Mouse (Mus musculus) thymus, postnatal 14 days (tissue): ENCODE measurements around the gene Uqcrc1.

Experiments used
- DNase-seq: peaks from one replicate; pipeline ENCODE4 v3.0.0; 2021

Gene Uqcrc1

DNA sequence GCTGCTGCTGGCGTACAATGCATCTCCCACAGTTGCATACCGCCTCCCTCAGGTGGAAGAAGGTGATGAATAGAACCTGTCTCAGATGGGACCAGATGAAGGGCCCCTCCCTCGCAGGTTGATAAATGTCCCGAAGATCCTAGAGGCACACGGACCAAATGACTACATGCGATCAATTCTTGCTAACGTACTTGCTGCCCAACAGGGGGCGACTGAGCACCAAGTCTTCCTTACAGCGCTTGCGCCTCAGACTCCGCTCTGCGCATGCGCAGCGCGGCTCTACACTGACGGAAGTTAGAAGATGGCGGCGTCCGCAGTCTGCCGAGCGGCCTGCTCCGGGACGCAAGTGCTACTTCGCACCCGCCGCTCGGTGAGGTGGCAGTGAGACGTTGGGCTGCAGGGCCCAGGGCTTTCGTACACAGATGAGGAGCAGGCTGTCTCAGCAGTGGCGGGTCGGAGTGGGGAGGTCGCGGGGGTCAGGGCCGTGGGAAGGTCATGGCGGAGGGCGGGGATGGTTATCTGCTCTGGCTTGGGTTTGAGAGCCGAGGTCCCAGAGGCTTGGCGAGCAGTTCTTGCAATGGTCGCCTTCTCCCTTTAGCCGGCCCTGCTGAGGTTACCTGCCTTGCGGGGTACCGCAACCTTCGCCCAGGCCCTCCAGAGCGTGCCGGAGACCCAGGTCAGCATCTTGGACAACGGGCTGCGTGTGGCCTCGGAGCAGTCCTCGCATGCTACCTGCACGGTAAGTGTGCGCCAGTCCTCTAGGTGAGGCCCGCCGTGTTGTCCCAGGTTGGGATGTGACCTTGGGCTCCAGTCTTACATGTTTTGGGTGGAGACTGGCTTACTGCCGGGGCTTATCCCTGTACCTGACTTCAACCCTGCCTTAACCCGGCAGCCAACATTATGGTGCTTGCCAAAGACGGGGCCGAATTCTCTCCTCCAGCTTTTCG, at the start of gene Uqcrc1:
Gene Uqcrc1 (plus strand): TSS at position 216 of the 947 bp plus-strand sequence.
- peak; percentile 95 for DNase-seq

DNA sequence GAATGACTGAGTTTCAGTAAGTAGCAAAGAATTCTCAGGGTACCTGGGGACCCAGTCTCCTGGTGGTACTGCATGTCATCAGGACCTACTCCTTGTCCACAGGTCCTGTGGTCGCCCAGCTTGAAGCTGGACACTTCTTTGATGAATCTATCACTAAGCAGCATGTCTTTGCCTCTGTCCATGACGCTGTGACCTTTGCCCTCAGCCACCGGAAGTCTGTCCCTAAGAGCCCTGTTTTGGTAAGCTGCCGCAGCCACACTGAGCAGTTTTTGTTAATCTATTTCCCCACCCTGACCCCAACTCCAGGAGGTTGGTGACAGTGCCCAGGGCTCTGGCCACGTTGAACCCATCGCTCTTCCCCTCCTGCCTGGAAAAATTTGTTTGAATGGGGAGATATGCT, 24.1 kb upstream of the Uqcrc1 start:
- no peak for DNase-seq

DNA sequence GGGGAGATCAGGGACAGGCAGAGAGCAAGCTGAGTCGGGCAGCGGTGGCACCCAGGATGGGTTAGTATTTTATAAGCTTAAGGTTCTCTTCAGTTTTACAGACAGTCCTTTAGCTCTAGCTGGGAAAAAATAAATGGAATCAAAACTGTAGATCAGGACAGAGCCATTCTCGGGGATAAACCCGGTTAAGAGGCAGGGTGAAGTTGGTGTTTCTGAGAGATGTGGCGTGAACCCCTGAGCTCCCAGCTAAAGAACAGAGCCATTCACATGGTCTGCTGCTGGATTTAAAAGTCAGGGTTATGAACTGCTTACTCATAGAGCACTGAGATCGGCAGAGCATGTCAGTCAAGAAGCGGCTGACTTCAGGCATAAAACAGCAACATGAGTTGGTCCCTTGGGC, 23.3 kb upstream of the Uqcrc1 start:
- DNase-seq: no peak

DNA sequence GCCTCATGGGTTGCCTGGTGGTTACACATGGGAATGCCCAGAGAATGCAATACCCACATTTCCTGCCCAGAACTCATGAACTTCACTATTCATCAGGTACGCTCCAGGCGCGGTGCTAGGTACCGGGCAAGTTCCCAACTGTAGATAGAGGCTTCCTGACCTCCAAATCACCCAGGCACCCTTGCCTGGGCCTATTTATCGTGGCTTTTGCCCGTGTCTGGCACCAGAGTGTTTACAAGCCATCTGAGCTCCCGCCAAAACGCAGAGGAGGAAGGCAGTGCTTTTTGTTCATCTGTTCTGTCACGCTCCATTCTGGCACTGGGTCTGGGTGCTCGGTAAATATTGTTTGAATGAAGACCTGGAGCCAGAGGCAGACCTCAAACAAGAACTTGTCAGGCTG, 22.8 kb upstream of the Uqcrc1 start:
- DNase-seq: no peak

DNA sequence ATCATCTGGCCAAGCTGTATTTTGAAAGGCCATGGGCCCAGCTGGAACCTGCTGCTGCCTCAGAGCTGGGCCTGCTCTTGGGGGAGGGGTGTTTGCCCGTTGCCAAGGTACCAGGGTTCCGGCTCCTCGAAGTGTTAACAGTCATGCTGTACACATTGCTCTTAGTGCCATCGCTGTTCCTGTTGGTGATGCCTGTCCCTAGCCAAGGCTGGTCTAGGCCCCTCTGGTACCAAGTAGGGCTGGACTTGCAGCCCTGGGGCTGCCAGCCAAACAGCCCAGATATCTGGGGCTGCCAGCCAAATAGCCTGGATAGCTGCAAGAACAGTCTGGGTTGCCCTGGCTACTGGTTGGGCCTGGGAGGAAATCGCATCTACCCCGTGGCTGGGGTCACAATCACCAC, 21.9 kb upstream of the Uqcrc1 start, which contains the start of gene Tmem89:
Gene Tmem89 (plus strand): TSS at position 129 of the 400 bp plus-strand sequence.
- DNase-seq: no peak

DNA sequence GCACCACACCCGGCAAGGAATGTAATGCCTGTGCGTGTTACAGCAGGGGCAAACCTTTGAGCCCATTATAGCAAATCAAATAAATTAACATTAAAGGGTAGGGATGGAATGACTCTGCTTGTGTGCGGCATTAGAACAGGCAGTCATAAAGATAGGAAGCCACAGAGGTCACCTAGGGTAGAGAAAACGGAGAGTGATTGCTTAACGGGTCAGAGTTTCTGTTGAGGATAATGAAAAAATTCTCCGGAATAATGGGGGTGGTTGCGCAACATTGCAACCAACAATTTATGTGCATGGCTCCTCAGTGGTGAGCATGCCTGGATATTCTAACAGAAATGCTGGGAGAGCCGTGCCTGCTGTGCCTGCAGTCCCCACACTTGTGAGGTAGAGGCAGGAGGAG, 10.5 kb upstream of the Uqcrc1 start:
- DNase-seq: no peak

DNA sequence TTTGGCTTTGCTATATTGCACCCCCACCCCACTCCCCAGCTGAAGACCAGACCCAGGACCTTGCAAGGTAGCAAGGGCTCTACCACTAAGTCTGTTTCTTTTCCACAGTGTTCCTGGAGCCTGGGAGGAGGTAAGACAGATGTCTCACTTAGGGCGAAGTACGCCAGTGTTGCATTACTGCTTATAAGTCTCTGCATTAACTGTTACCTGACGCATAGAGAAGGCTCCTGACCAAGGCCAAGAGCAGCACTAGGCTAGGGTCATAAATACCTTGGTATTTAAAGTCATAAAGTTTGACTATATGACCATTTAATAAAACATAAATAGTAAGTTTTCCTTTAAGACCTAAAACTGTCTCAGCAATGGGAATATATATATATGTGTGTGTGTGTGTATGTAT, 8.0 kb upstream of the Uqcrc1 start:
- no peak for DNase-seq

DNA sequence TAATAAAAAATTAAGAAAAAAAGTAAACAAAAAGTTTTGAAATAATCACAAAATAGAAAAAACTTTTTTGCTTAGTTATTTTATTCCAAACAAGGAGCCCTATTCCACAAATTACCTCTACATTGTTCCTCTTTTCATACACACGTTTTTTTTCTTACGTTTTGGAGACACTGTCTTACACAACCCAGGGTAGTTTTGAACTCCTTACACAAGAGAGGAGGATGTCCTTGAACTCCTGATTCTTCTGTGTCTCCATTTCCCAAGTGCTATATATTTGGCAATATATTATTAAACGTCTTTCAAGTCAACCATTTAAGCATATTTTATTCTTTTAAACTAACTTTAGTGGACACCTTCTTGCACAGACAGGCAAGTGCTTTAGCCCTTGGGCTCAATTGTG, 442 bp upstream of the Uqcrc1 start:
- no peak for DNase-seq

DNA sequence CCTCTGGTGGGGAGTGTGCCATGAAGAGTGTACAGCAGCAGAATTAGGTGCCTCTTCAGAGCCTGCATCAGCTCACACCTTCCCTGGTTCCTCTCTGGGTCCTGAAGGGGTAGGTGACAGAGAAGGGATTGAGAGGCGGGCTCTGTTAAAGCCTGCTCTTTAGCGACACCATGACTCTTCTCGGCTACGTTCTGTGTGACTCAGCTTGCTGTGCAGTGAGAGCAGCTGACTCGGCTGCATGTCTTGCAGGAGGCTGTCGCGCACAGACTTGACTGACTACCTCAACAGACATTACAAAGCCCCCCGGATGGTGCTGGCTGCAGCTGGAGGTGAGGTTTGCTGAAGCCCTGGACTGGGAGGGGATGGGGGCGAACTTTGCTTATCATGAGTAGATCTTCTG, 8.7 kb downstream of the Uqcrc1 start:
- DNase-seq: no peak

DNA sequence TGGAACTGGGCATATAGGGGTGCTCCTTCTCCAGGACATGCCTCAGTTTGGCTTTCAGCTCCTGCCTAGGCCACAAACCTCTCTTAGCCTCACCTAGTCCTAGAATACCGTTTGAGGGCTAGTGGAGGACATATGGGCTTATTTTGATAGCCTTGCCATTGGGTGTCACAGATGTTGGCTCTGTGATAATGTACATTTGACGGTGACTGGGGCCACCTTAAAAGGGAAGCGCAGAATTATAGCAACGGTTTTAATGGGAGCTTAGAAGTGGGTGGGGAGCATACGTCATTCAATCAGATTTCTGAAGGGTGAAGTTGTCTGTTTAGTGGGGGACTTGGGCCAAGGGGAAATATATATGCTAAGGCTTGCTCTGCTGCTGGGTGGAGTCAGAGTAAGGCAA, 9.2 kb downstream of the Uqcrc1 start:
- DNase-seq: no peak

DNA sequence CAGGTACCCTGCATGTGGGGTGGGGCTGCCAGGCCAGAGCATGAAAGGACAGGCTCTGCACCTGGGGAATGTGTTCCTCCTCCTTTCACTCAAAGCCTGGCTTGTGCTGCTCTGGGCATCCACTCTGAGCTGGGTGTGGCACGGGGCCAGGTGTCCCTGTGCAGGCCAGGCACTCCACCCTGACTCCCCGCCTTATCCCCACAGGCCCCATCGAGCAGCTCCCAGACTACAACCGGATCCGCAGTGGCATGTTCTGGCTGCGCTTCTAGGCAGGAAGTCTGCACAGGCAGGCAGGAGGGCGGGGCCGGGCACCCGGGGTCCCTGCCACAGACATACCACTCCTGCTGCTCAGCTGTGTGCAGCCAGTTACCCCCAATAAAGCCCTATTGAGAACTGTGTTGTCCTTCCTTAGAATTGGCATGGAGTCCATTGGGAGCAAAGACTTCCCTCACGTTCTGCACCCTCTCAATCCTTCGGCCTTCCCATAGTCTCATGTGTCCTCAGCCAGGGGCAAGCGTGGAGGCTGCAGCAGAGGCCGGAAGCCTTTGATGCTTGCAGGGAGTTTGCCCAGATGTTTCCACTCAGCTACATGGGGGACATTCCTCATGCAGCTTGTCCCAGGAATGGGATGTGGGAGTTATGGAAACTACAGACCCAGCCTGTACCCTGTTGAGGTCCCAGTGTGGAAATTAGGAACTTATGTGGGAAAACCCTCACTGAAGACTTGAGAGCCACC, 13.0 kb downstream of the Uqcrc1 start:
- DNase-seq: no peak

DNA sequence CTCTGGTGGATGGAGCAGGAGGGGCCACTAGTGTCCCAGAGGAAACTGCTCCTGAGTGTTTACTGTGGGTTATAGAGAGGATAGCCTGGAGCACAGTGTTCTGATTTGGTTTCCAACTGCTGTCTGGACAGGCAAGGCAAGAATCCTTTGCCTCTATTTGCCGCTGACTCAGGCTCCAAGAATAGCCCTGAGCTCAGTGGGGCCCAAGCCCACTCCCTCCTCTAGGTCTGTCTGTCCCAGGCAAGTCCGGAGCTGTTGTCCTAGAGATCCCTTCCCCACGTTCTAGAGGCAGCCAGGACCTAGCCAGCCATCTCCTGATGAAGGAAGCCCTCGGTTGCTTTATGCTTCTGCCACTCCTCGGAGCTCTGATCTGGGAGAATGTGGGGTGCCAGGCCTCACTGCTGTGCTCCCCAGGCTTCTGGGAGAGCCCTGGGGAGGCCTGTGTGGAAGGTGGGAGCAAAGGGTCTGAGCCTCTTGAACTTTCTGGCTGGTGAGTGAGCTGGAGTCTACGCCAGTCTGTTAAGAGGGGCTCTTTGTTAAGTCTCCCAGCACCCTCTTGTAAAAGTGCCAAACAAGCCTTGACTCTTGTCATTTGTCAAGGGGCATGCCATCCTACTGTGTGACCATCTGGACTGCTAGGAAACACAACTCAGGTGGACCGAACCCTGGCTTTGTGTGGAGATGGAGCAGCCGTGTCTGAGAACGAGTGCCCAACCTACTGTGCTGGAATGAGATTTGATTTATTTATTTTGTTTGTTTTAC, 13.7 kb downstream of the Uqcrc1 start:
- DNase-seq: no peak

DNA sequence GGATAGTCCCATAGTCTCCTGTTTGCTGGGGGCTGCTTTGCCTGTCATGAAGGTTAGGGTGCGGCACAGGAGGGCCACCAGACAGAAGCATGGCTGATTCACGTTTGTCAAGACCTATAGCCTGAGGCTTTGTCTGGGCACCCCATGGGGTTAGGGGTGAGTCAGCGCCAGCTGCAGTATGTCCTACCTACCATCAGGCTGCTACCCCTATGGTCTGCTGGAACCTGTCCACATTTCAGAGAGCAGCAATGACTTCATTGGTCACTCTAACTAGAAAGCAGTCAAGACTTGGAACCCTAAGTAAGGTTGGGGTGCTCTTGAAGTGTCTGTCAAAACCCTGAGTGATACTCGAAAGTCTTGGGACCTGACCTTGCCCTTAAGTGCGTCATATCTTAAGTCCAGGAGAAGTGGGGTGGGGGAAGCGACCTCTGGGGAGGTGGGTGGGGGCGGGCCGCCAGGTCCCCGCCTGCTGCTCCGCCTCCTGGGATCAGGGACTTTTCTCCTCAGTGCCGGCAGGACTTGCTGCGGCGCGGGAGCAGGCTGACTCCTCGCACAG, 16.7 kb downstream of the Uqcrc1 start, which contains the start of gene Col7a1:
Gene Col7a1 (plus strand): TSS at position 506 of the 556 bp plus-strand sequence.
- no peak for DNase-seq

DNA sequence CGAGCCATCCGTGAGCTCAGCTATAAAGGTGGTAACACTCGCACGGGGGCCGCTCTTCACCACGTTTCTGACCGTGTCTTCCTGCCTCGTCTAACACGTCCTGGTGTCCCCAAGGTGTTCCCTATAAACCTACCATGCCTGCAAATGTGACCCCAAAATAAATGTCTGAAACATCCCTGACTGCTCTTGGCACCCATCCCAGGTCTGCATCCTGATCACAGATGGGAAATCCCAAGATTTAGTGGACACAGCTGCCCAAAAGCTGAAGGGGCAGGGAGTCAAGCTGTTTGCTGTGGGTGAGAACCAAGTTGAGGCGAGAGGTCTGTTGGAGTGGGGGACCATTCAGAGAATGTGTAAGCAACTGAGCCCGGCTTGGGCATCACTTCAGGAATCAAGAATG, 18.8 kb downstream of the Uqcrc1 start:
- no peak for DNase-seq

DNA sequence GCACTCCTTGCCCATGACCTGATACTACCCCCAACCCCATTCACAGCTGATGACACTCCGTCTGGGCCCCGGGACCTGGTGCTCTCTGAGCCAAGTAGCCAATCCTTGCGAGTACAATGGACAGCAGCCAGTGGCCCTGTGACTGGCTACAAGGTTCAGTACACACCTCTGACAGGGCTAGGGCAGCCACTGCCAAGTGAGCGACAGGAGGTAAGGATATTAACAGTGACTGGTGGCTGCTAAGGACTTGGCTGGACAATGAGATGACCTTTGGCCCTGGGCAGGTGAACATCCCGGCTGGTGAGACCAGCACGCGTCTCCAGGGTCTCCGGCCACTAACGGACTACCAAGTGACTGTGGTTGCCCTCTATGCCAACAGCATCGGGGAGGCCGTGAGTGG, 19.4 kb downstream of the Uqcrc1 start:
- no peak for DNase-seq

DNA sequence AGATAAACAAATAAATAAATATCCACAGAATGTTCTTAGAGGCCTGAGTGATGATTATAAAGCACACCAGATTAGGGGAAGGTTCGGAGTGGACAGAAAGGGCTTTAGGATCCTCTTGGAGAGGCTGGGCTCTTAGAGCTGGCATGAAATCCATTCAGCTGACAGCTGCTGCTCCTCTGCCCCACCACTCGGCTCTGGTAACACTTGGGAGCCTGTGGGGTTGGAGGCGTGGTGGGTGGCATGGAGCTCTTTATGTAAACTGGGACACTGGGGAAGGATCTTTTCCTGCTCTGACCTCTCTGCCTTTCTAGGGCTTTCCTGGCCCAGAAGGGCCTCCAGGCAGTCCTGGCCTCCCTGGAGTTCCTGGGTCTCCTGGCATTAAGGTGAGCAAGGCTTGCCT, 27.1 kb downstream of the Uqcrc1 start:
- no peak for DNase-seq

DNA sequence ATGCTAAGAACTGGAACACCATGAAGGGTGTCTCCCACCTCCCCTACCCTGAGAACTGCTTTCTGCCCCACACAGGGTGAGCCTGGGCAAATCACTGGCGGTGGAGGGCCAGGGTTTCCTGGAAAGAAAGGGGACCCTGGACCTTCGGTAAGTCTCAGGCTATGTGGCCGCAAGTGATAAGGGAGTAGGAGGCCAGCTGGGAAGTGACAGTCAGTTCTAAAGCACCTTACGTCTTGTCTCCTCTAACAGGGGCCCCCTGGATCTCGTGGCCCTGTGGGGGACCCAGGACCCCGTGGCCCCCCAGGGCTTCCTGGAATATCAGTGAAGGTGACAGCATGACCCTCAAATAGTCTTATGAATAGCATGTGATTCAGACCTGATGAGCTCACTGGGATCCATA, 27.9 kb downstream of the Uqcrc1 start:
- no peak for DNase-seq

DNA sequence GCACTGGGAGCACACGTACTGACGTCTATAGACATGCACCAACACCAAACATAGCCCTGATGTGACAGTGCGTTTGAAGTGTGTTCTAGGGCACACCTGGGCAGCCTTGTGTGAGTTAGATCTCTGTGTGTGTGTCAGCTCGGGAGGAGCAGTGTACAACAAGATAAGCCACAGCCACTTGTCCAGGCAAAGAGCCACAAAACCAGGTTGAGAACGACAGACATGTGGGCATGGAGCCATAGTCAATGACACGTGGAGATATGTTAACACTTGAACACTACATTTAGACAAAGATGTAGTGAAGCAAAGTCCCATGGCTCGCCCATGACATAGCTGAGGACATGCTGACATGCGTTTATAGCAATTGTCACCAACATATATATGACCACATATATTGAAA, 34.2 kb downstream of the Uqcrc1 start:
- DNase-seq: no peak

DNA sequence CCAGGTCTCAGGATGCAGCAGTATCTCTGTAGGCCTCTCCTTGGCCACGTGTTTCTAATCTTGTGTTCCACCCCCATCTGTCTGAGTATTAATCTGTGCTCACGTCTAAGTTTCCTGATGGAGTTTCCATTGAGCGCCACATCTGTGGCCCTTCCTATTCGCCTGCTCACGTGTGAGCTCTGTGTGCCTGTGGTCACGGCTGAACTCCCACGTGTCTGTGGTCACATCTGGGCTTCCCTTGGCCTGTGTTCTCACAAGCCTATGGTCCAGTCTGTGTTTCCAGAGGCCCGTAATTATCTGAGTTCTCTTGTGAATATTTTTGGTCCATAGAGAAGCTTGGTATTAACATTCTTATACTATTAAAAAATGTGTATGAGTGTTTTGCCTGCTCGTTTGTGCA, 40.0 kb downstream of the Uqcrc1 start:
- DNase-seq: no peak

DNA sequence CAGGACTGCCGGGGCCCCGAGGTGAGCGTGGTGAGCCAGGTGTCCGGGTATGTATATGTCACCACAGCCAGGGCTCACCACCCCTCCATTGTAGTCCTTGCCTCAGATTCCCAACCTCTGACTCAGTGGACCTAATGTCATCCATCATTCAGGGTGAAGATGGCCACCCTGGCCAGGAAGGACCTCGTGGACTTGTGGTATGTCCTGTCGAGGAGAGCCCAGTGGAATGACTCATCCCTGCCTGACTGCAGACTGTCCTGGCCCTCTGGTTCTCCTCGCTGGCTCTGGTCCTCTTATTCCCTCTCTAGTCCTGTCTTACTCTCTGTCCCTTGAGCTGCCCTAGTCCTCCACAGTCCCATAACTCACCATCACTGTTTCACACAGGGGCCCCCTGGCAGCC, 41.5 kb downstream of the Uqcrc1 start:
- no peak for DNase-seq

DNA sequence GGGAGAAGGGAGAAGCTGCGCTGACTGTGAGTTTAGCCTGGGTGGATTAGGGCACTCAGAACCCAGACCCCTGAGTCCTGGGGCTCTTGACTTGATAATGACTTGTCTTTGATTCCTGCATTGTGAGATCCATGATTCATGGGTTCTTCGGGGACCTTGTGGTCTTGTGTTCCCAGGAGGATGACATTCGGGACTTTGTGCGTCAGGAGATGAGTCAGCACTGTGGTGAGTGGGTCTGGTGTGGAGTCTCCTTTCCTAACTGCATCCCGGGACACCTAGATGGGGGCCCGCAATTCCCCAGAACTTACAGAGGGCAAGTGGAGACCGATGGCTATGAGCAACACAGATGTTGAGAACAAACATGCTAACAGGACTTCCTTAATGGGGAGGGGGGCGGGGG, 46.1 kb downstream of the Uqcrc1 start:
- no peak for DNase-seq

DNA sequence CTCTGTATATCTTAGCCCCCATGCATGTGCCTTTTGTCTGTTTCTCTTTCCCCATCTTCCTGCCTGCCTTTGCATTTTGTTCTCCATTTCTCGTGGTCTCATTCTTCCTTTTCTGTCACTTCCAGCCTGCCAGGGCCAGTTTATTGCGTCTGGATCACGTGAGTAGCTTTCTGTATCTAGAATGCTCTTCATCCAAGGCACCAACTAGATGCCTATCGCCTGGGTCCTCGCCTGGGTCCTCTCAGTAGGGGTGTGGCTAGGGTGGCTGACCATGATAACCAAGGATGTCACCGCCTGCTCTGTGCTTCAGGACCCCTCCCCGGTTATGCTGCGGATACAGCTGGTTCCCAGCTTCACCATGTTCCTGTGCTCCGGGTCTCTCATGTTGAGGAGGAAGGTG, 46.8 kb downstream of the Uqcrc1 start:
- no peak for DNase-seq

DNA sequence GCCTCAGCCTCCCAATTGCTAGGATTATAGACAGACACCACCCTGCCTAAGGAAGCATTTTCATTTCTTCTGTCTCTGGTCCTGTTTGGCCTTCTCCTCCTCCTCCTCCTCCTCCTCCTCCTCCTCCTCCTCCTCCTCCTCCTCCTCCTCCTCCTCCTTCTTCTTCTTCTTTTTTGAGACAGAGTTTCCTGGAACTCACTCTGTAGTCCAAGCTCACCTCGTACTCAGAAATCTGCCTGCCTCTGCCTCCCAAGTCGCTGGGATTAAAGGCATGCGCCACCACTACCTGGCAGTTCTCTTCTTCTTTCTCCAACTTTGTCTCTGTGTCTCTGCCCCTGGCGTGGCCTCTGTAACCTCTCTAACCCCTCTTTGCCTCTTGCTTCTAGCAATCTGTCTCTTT, 49.3 kb downstream of the Uqcrc1 start, which contains the start of gene Ucn2:
Gene Ucn2 (plus strand): TSS at position 301 of the 400 bp plus-strand sequence.
- no peak for DNase-seq
